Mouse (Mus musculus): ENCODE results near the gene Tmcc3.

The Tmcc3 gene

GRCm38 (mm10) chr10:94462386-94463064 is 150.8 kb downstream of the Tmcc3 start:
- DNase-seq (ENCODE audit: low read depth in 1 of 2, low spot score in 2 of 2), result no peak

DNA sequence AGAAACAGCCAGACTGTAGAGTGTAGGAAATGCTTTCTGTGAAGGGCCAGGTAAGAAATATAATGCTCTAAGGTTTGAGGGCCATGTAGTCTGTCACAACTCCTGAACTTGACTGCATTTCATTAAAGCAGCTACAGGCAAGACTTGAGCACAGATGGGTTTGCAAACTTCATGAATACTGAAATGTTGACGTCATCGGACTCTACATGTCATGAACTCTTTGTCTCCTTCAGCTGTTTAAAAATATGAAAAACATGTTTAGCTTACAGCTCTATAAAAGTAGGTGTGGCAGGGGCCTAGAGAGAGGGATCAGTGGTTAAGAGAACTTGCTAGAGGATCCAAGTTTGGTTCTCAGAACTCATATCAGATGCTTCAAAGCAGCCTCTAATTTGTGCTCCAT is 151.7 kb downstream of the Tmcc3 start:
- no peak for DNase-seq (ENCODE audit: low read depth in 1 of 2, low spot score in 2 of 2)

- DNase-seq (ENCODE audit: low read depth in 1 of 2, low spot score in 2 of 2), result no peak
Observed at GRCm38 (mm10) chr10:94465646-94466045, 153.9 kb downstream of the Tmcc3 start.

GRCm38 (mm10) chr10:94466313-94466712 is 154.6 kb downstream of the Tmcc3 start:
- DNase-seq (ENCODE audit: low read depth in 1 of 2, low spot score in 2 of 2), result no peak

DNA sequence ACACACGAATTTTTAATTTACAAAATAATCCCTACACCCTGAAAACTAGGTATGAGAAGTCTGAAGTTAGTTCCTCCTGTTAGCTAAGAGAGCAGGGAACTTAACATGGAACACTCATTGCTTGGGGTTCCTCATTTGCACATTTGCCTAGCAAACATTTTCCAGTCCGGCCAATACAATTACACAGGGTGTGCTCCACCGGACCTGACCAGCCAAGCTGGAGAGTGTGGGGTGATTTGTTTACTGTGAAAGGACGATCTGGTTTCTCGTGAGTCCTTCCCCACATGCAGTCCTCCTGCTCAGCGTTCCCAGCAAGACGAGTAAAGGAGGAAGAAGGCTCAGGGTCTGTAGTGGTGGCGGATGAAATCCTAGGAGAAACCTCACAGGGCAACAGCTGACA is 159.7 kb downstream of the Tmcc3 start:
- no peak for DNase-seq (ENCODE audit: low read depth in 1 of 2, low spot score in 2 of 2)

DNA sequence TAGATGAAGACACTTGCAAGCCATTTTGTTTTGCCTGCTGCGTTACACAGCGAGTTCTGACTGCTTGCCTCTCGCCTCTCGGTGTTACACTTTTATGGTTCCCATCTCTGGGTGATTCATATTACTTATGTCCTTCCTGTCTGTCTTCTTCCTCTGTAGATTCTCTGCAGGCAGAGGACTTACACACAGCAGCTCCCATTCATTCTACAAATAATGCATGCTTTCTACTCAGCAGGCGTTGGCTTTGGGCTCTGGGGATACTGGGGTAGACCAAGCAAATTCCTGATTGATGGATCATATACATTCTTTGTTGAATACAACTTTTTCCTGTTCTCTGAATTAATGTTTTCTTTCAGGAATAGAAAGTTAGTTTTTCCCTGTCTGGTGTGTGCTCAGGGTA is 161.8 kb downstream of the Tmcc3 start:
- DNase-seq (ENCODE audit: low read depth in 1 of 2, low spot score in 2 of 2), result no peak

GRCm38 (mm10) chr10:94474185-94474584 is 162.4 kb downstream of the Tmcc3 start:
- DNase-seq (ENCODE audit: low read depth in 1 of 2, low spot score in 2 of 2), result no peak

DNA sequence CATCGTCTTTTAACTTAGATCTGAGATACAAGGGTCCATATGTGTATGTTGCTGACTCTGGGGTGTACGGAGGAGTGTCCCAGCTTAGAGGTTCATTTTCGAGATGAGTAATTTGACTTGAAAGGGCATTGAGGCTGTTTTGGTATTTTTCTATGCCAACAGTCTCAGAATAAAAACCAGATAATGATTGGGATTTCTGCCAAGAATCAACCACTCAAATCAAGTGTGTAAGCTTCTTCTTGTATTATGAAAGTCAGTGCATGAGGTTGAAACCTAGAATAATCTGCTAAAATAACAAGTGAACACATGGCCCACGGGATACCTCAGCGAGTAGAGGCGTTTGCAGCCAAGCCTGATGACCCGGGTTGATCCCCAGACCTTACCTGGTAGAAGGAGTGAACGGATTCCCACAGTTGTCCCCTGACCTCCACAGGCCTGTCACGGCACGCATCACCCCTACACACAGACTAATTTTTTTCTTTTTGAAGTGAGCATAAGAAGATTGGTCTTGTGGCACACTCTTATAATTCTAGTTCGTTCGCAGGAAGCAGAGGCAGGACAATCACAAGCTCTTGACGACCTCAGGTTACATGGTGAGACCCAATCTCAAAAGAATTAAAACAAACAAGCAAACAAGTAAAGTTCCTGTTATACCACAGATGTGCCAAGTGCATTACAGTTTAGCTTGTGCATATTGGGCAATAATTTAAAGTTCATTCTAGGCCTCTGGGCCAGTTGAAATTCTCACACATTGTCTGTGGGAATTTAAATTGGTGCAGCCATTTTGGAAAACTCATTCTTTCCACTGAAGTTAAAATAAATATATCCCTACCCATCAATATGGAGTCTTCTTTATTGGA is 165.8 kb downstream of the Tmcc3 start:
- no peak for DNase-seq (ENCODE audit: low read depth in 1 of 2, low spot score in 2 of 2)

DNA sequence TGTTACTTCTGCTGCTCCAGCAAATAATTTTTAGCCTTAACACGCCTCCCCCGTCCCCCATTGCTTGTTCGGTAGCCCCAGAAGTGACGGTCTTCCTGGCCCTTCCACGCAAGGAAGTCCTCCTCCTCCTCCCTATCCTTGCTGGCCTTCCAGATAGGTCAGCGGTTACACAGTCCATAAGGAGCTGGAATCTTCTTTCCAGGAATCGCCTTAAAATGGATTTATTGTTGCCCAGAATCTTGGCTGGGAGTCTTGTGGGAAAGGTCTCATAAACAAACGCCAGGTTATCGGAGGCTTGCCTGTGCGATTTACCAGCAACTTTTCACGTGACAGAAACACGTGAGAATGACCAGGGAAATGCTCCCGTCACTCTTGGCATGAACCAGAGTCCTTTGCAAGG is 167.9 kb downstream of the Tmcc3 start:
- DNase-seq (ENCODE audit: low read depth in 1 of 2, low spot score in 2 of 2), result no peak

DNA sequence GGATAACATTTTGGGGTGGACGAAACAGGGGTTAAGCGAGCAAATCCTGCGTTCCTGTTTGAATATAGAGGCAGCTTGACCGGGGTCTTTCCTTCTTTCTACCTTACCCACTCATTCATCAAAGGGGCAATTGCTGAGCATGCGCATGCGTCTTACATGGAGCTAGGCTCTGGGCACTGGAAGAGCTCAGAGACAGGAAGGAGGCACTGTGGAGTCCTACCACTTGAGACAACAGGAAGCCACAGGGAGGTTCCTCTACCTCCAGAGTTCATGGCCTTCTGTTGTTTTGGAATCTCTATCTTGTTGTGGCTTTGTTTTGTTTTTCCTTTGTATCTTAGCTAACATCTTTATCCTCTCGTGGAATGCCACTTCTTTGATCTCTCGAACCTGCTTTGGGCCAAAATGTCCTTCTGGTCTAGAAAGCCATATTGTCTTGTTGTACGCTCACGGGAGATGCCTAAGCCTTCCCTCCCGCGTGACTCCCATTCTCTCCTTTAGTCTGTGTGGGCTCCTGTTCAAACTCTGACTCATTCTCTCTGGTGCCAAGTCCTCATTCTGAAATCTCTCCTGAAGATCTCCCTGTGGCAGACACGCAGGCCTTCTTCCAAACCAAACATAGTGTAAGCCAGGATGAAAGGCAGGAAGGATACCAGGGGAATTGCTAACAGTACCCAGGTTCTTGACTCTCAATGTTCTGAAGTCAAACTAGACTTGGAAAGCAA is 168.8 kb downstream of the Tmcc3 start:
- no peak for DNase-seq (ENCODE audit: low read depth in 1 of 2, low spot score in 2 of 2)

DNA sequence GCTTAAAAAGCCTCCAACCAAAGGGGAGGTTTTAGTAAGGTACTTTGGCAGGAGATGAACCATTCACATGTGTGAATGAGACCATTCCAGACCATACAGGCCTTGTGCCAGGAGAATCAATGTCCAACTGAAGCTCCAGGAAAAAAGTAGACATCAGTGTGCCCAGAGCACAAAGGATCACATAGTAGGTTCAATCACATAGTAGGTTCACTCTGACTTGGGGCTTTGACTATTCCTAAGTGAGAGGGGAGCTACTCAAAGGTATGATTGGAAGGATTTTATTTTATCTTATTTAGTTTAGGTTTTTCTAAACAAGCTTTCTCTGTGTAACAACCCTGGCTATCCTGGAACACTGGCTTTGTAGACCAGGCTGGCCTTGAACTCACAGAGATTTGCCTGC is 169.9 kb downstream of the Tmcc3 start:
- no peak for DNase-seq (ENCODE audit: low read depth in 1 of 2, low spot score in 2 of 2)

- no peak for DNase-seq (ENCODE audit: low read depth in 1 of 2, low spot score in 2 of 2)
Observed at GRCm38 (mm10) chr10:94486179-94486578, 174.4 kb downstream of the Tmcc3 start.

DNA sequence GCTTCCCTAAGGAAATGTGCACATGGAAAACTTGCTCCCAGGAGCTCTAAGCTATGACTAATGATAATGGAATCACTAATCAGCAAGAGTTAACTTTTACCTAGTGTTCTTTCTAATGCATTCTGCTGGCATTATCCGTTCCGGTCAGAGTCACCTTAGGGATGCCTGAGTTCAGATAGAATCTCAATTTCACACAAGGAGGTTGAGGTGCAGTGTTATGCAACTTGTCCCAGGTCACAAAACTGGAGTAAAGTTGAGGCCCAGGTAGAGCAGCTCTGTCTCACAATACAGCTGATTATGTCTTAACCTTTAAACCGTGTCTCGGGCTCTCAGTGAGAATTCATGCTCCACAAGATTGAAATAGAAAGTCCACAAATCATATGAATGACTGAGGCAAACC is 177.8 kb downstream of the Tmcc3 start:
- DNase-seq (ENCODE audit: low read depth in 1 of 2, low spot score in 2 of 2), result no peak

DNA sequence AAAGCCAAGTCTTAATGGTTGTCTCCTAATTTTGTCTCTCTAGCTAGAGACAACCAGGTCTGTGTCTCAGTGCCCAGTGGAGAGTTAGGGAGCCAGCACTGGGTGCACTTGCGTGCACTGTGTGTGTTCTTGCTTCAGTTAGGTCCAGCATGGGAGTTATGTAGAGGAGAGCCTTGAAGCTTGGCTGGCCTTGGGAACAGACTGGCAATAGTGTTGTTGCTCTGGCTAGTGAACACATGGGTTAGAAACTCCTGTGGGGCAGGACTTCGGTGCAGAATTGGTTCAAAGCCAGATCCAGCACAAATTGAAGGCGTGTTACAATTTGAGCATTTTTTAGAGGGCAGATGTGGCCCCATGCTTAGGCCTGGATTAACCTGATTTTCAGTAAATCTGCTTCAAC is 179.3 kb downstream of the Tmcc3 start:
- DNase-seq (ENCODE audit: low read depth in 1 of 2, low spot score in 2 of 2), result no peak

- no peak for DNase-seq (ENCODE audit: low read depth in 1 of 2, low spot score in 2 of 2)
Observed at GRCm38 (mm10) chr10:94494403-94494846, 182.7 kb downstream of the Tmcc3 start.

GRCm38 (mm10) chr10:94495496-94496235 is 183.9 kb downstream of the Tmcc3 start:
- no peak for DNase-seq (ENCODE audit: low read depth in 1 of 2, low spot score in 2 of 2)

GRCm38 (mm10) chr10:94496826-94497440 is 185.2 kb downstream of the Tmcc3 start:
- DNase-seq (ENCODE audit: low read depth in 1 of 2, low spot score in 2 of 2), result no peak

DNA sequence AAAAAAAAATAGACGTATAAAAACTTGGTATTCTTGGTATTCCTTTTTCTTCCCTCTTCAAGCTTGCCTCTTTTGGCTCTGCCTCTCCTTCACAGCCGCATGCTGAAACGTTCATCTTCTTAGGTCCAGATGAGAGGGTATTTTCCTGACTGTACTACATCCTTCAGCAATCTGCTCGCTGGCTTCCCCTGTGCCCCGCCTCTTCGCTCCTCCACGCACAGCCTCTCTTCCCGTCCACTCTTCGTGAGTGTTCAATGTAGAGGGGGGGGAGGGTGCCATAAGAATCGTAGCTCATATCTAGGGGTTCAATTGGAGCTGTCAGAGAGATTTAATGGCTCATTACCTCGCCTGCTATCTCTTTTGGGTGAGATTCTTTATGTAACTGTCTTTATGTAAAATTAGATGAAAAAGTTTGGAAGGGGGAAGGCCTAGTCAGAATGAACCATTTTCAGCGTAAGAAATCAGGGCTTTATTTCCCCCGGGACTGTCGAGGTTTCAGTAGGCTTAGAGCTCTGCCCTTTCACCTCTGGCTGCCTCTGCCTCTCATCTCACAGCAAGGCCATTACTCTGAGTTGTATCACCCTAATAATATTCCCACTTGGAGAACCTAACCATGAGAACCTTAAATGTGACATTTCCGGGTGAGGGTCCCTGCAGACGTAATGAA is 188.6 kb downstream of the Tmcc3 start:
- DNase-seq (ENCODE audit: low read depth in 1 of 2, low spot score in 2 of 2), result no peak

DNA sequence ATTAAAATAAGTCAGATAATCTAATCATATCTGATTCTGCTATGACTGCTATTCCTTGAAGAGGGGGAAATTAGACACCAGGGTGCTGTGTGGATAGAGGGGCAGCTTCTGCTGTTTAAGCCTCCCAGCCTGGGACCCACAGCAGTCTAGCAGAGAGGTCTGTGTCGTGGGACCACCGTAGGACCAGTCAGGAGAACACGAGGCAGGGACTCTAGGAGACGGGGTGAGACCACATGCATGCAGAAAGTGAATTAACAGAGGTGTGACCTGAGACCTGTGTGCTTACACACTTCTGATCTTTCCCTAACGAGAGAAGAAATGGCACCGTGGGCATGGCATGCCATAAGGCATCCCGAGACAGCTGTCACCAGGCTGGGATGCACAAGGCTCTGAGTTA is 189.1 kb downstream of the Tmcc3 start:
- DNase-seq (ENCODE audit: low read depth in 1 of 2, low spot score in 2 of 2), result no peak

DNA sequence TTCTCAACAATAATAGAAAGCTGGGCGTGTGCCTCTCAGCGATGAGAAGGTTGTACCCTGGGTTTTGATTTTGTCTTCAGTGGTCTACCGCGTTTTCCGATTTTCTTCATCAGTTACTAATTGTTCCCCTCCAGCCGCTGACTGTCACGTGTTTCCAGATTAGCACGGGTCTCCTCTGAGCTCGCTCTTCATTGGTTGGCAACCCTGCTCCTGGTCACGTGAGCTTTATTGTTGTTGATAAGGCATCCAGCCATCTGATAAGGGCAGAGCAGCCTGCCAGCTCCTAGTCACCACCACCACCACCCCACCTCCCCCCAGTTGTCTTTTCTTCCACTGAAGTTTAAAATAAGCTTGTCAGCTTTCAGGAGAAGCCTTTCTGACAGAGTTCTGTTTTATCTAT is 190.0 kb downstream of the Tmcc3 start:
- no peak for DNase-seq (ENCODE audit: low read depth in 1 of 2, low spot score in 2 of 2)
